Comparison of ENCODE assay signal across 12 mouse cellular contexts in genomic region chr14:51739150-51739993, GRCm38 (mm10). TPM values are rescaled to one million over a fixed set of nuclear protein-coding genes. Genes with fewer than 3 reads are reported as not detected.
DNase-seq lines count a peak whose midpoint lies in the region; ATAC-seq and TF ChIP-seq lines count a peak whose summit lies in the region.
"Had no signal": no experiment of that assay in that cellular context is flagged by ENCODE, and none has a peak within 500 bp of the region (broad histone marks: within the 10 kb centered on the region; RNA-seq: fewer than 3 reads in every experiment).

No protein-coding gene starts in this region.

- no peak for TF ChIP-seq POLR2A in heart, adult 2 months (IDR thresholded peaks at IDR 0.05; ENCODE audit: insufficient read depth, low read depth, low read length)

- intact Hi-C loops in heart, adult 2 months (cut with DNase I), result no loop called here

- H3K27ac ChIP-seq in heart, embryonic 13.5 days (replicated peaks), result no peak overlapping the region
- no peak overlapping the region for H3K27ac ChIP-seq in heart, adult 2 months
- no peak overlapping the region for H3K27ac ChIP-seq in hindbrain, embryonic 10.5 days
- no peak overlapping the region for H3K27ac ChIP-seq in midbrain, embryonic 13.5 days

- peak overlapping the region; percentile 93 for H3K4me2 ChIP-seq in heart, embryonic 13.5 days
- H3K4me2 ChIP-seq in midbrain, embryonic 13.5 days (replicated peaks), result peak overlapping the region; percentile 51

- H3K79me2 ChIP-seq in heart, adult 2 months (replicated peaks; ENCODE audit: control insufficient read depth, insufficient read depth, low read length), result no peaks in the 10 kb centered on the region

- no peak for TF ChIP-seq CTCF in heart, adult 2 months (IDR thresholded peaks at IDR 0.05)

- H3K27me3 ChIP-seq in heart, embryonic 13.5 days (replicated peaks), result peaks cover 63% of the 10 kb centered on the region
- H3K27me3 ChIP-seq in heart, adult 2 months (ENCODE audit: control insufficient read depth, insufficient read depth, low read length), result peaks cover 11% of the 10 kb centered on the region
- H3K27me3 ChIP-seq in hindbrain, embryonic 10.5 days (ENCODE audit: insufficient read depth, poor library complexity, severe bottlenecking), result peaks cover 57% of the 10 kb centered on the region
- H3K27me3 ChIP-seq in midbrain, embryonic 13.5 days, result peaks cover 53% of the 10 kb centered on the region

- no peak for DNase-seq in heart, adult 2 months
- DNase-seq in adipocyte (ENCODE audit: low spot score), result peak; percentile 0
- DNase-seq in hindbrain, embryonic 10.5 days (ENCODE audit: low spot score), result peak; percentile 7
- DNase-seq in adrenal gland, adult (ENCODE audit: inconsistent age in 2 of 2, low spot score in 1 of 2), result no peak
- no peak for DNase-seq in layer of hippocampus, postnatal 25 days (ENCODE audit: extremely low spot score in 1 of 2, low spot score in 1 of 2)
- DNase-seq: cerebellum, adult 11-12 months had no signal

- no peaks in the 10 kb centered on the region for H3K36me3 ChIP-seq in heart, embryonic 13.5 days
- H3K36me3 ChIP-seq in heart, adult 2 months (ENCODE audit: control insufficient read depth, insufficient read depth, low read length), result no peaks in the 10 kb centered on the region
- no peaks in the 10 kb centered on the region for H3K36me3 ChIP-seq in hindbrain, embryonic 10.5 days
- no peaks in the 10 kb centered on the region for H3K36me3 ChIP-seq in midbrain, embryonic 13.5 days

- peaks cover 12% of the 10 kb centered on the region for H3K4me1 ChIP-seq in heart, embryonic 13.5 days
- H3K4me1 ChIP-seq in heart, adult 2 months (ENCODE audit: control insufficient read depth, insufficient read depth, low read length), result no peaks in the 10 kb centered on the region
- H3K4me1 ChIP-seq in hindbrain, embryonic 10.5 days (replicated peaks), result peaks cover 34% of the 10 kb centered on the region
- H3K4me1 ChIP-seq in midbrain, embryonic 13.5 days (replicated peaks), result peaks cover 22% of the 10 kb centered on the region

- H3K4me3 ChIP-seq in heart, embryonic 13.5 days, result peak overlapping the region; percentile 57
- no peak overlapping the region for H3K4me3 ChIP-seq in heart, adult 2 months
- H3K4me3 ChIP-seq in hindbrain, embryonic 10.5 days, result peak overlapping the region; percentile 55
- peak overlapping the region; percentile 26 for H3K4me3 ChIP-seq in midbrain, embryonic 13.5 days (replicated peaks)

- TF ChIP-seq EP300 in heart, adult 2 months (IDR thresholded peaks at IDR 0.05; ENCODE audit: insufficient read depth, low read depth, low read length), result no peak

- no peaks in the 10 kb centered on the region for H3K9me3 ChIP-seq in heart, embryonic 13.5 days
- no peaks in the 10 kb centered on the region for H3K9me3 ChIP-seq in hindbrain, embryonic 10.5 days
- H3K9me3 ChIP-seq in midbrain, embryonic 13.5 days, result no peaks in the 10 kb centered on the region
- H3K9me3 ChIP-seq: megakaryocyte, embryonic 14.5 days had no signal

- H3K9ac ChIP-seq in heart, embryonic 13.5 days, result no peak overlapping the region
- H3K9ac ChIP-seq in heart, adult 2 months (ENCODE audit: low read depth, low read length), result no peak overlapping the region
- no peak overlapping the region for H3K9ac ChIP-seq in midbrain, embryonic 13.5 days (replicated peaks)

- under 1% methylated on average over 24 of the region's 24 CpGs for WGBS in heart, embryonic 13.5 days
- WGBS in heart, adult 2 months, result 2% methylated on average over 24 of the region's 24 CpGs
- WGBS in hindbrain, embryonic 10.5 days, result 2% methylated on average over 24 of the region's 24 CpGs
- 2% methylated on average over 24 of the region's 24 CpGs for WGBS in midbrain, embryonic 13.5 days

- ATAC-seq in heart, embryonic 13.5 days (ENCODE audit: extremely low read depth, insufficient number of reproducible peaks, low FRiP score, low TSS enrichment), result no peak
- ATAC-seq in midbrain, embryonic 13.5 days, result 0 out of 2 replicates have a peak, but pooled peaks have one; percentile 53
- ATAC-seq in megakaryocyte progenitor cell, adult 5-6 weeks (replicated peaks; ENCODE audit: poor library complexity), result no peak

RNA-seq across cellular contexts. Expression of gene Gm5800, which starts 22.4 kb away (rescaled TPM):
- not detected in 2 replicates for polyA plus RNA-seq in heart, embryonic 13.5 days (2015; fragmentation: Nextera tagmentation; extraction: Ambion mirVana)
- not detected for total RNA-seq in heart, adult 2 months (2021)
- not detected in 2 replicates for polyA plus RNA-seq in heart, adult 2 months (2012; rRNA removed)
- not detected in 2 replicates for polyA plus RNA-seq in hindbrain, embryonic 10.5 days (2016; fragmentation: Nextera tagmentation; extraction: Ambion mirVana)
- polyA plus RNA-seq in midbrain, embryonic 13.5 days (2015; fragmentation: Nextera tagmentation; extraction: Ambion mirVana), result not detected in 2 replicates
- total RNA-seq in megakaryocyte progenitor cell, adult 5-6 weeks (2015), result not detected in 2 replicates
- total RNA-seq in megakaryocyte progenitor cell, adult 5-6 weeks (2017), result not detected in 2 replicates
- not detected for total RNA-seq in layer of hippocampus, postnatal 25 days (2021)
- total RNA-seq: gastrocnemius, adult 18-20 months; layer of hippocampus, postnatal 14 days had no signal

RNA-seq across cellular contexts. Expression of gene Ang4, which starts 34.0 kb away (rescaled TPM):
- polyA plus RNA-seq in heart, embryonic 13.5 days (2015; fragmentation: Nextera tagmentation; extraction: Ambion mirVana), result not detected in 2 replicates
- not detected for total RNA-seq in heart, adult 2 months (2021)
- not detected in 2 replicates for polyA plus RNA-seq in heart, adult 2 months (2012; rRNA removed)
- not detected in 2 replicates for polyA plus RNA-seq in hindbrain, embryonic 10.5 days (2016; fragmentation: Nextera tagmentation; extraction: Ambion mirVana)
- polyA plus RNA-seq in midbrain, embryonic 13.5 days (2015; fragmentation: Nextera tagmentation; extraction: Ambion mirVana), result not detected in 2 replicates
- not detected in 2 replicates for total RNA-seq in megakaryocyte progenitor cell, adult 5-6 weeks (2015)
- not detected in 2 replicates for total RNA-seq in megakaryocyte progenitor cell, adult 5-6 weeks (2017)
- not detected for total RNA-seq in layer of hippocampus, postnatal 25 days (2021)
- total RNA-seq: gastrocnemius, adult 18-20 months; layer of hippocampus, postnatal 14 days had no signal

RNA-seq across cellular contexts. Expression of gene Gm17079, which starts 44.1 kb away (rescaled TPM):
- not detected in 2 replicates for polyA plus RNA-seq in heart, embryonic 13.5 days (2015; fragmentation: Nextera tagmentation; extraction: Ambion mirVana)
- not detected for total RNA-seq in heart, adult 2 months (2021)
- polyA plus RNA-seq in heart, adult 2 months (2012; rRNA removed), result not detected in 2 replicates
- polyA plus RNA-seq in hindbrain, embryonic 10.5 days (2016; fragmentation: Nextera tagmentation; extraction: Ambion mirVana), result not detected in 2 replicates
- not detected in 2 replicates for polyA plus RNA-seq in midbrain, embryonic 13.5 days (2015; fragmentation: Nextera tagmentation; extraction: Ambion mirVana)
- total RNA-seq in megakaryocyte progenitor cell, adult 5-6 weeks (2015), result not detected in 2 replicates
- not detected in 2 replicates for total RNA-seq in megakaryocyte progenitor cell, adult 5-6 weeks (2017)
- not detected for total RNA-seq in layer of hippocampus, postnatal 25 days (2021)
- total RNA-seq: gastrocnemius, adult 18-20 months; layer of hippocampus, postnatal 14 days had no signal

Comparison
In these comparisons a context has a peak if more than half of its experiments do, and no peak if none do; other contexts are left out.
1. DNase-seq: peak in adipocyte (single experiment) and hindbrain, embryonic 10.5 days (single experiment); none in heart, adult 2 months (0 of 2), adrenal gland, adult (0 of 2) and layer of hippocampus, postnatal 25 days (0 of 2).